Mouse (Mus musculus): ENCODE measurements around the gene Rab27a. TPM values are rescaled to one million over a fixed set of nuclear protein-coding genes. Genes with fewer than 3 reads are reported as not detected.

Gene Rab27a
- polyA plus RNA-seq, 1 experiment from 2014 or later = 1.6 TPM

DNA sequence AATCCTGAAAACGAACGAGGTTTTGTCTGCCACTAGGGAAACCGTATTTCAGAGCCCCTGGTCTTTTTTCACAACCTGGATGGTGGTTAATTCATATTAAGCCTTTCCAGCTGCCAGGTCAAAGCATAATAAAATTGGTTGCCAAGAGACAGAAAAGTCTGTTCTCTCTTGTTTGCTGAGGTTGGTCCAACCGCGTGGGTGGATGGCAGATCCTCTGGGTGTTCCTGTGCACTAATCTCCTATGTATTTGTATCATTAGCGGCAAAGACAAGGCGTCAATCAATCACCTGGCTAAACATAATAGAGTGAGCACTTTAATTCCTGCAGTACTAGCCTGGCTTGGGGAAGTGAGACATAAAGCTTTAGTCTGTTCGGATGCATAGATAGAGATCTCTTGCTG is 6.0 kb downstream of the Rab27a start:
- no peaks in the 10 kb centered on the region for H3K36me3 ChIP-seq (ENCODE audit: control insufficient read depth, insufficient read depth, low read length)
- H3K9me3 ChIP-seq (replicated peaks; ENCODE audit: control insufficient read depth, low read length) = no peaks in the 10 kb centered on the region
- H3K4me3 ChIP-seq (ENCODE audit: low read depth, low read length) = no peak overlapping the region
- ATAC-seq (replicated peaks; ENCODE audit: insufficient number of reproducible peaks, low FRiP score, low TSS enrichment) = no peak
- no peak overlapping the region for H3K9ac ChIP-seq (ENCODE audit: low read depth, low read length)
- H3K4me1 ChIP-seq (ENCODE audit: control insufficient read depth, insufficient read depth, low read length) = no peaks in the 10 kb centered on the region
- H3K4me2 ChIP-seq = no peak overlapping the region
- H3K27ac ChIP-seq (ENCODE audit: low read depth, low read length) = no peak overlapping the region
- H3K27me3 ChIP-seq (ENCODE audit: control insufficient read depth, insufficient read depth, low read length) = no peaks in the 10 kb centered on the region
- 73% methylated on average over 8 of the region's 8 CpGs for WGBS (ENCODE audit: insufficient replicate concordance)

DNA sequence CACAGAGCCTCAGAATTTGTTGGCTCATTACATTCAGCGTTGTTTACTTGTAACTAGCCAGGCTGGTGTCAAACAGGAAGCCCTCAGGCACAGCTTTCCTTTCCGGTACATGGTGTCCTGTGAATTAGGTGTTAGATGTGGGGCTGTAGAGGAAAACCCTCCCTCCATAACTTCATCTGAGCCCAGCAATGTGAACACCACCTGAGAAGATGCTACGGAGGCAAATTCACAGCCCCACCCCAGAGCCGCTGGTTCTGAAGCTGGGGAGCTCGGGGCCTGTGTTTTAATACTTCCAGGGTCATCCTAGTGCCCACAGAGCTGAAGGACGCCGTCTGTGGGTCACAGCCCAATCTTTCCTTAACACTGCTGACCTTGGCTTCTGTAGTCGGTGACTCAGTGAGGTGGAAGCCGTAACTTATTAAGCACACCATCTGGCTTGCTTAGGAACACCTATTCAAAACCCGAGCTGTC is 10.8 kb downstream of the Rab27a start:
- Histone ChIP-seq H3K36me3 (ENCODE audit: control insufficient read depth, insufficient read depth, low read length) (no peaks in the 10 kb centered on the region), H3K9ac (ENCODE audit: low read depth, low read length) (no peak overlapping the region), H3K4me2 (no peak overlapping the region), H3K4me3 (ENCODE audit: low read depth, low read length) (no peak overlapping the region), H3K4me1 (ENCODE audit: control insufficient read depth, insufficient read depth, low read length) (no peaks in the 10 kb centered on the region), H3K27me3 (ENCODE audit: control insufficient read depth, insufficient read depth, low read length) (no peaks in the 10 kb centered on the region), H3K27ac (ENCODE audit: low read depth, low read length) (no peak overlapping the region), H3K9me3 (replicated peaks; ENCODE audit: control insufficient read depth, low read length) (no peaks in the 10 kb centered on the region)
- WGBS (ENCODE audit: insufficient replicate concordance) = 54% methylated on average over 10 of the region's 10 CpGs
- no peak for ATAC-seq (replicated peaks; ENCODE audit: insufficient number of reproducible peaks, low FRiP score, low TSS enrichment)

DNA sequence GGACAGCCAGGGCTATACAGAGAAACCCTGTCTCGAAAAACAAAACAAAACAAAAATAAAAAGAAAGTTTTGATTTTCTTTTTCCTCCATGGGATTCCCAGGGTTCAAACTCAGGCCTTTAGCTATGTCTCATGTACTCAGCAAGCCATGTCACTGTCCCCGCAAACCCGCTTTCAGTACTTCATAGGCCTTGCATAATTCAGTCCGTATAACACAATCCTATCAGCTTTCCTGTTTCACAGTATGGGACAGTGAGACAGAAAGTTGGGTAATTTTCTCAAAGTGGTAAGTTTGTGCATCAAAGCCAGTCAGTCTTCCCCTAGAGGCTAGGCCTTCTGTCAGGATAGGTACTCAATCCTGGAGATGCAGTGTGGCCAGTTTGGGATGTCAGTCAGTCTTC is 14.6 kb downstream of the Rab27a start:
- Histone ChIP-seq H3K9ac (ENCODE audit: low read depth, low read length) (no peak overlapping the region), H3K9me3 (replicated peaks; ENCODE audit: control insufficient read depth, low read length) (no peaks in the 10 kb centered on the region), H3K4me1 (ENCODE audit: control insufficient read depth, insufficient read depth, low read length) (peaks cover 8% of the 10 kb centered on the region), H3K27me3 (ENCODE audit: control insufficient read depth, insufficient read depth, low read length) (no peaks in the 10 kb centered on the region), H3K36me3 (ENCODE audit: control insufficient read depth, insufficient read depth, low read length) (no peaks in the 10 kb centered on the region), H3K4me2 (no peak overlapping the region), H3K4me3 (ENCODE audit: low read depth, low read length) (no peak overlapping the region), H3K27ac (ENCODE audit: low read depth, low read length) (no peak overlapping the region)
- 82% methylated on average over 4 of the region's 4 CpGs for WGBS (ENCODE audit: insufficient replicate concordance)
- ATAC-seq (replicated peaks; ENCODE audit: insufficient number of reproducible peaks, low FRiP score, low TSS enrichment) = no peak

DNA sequence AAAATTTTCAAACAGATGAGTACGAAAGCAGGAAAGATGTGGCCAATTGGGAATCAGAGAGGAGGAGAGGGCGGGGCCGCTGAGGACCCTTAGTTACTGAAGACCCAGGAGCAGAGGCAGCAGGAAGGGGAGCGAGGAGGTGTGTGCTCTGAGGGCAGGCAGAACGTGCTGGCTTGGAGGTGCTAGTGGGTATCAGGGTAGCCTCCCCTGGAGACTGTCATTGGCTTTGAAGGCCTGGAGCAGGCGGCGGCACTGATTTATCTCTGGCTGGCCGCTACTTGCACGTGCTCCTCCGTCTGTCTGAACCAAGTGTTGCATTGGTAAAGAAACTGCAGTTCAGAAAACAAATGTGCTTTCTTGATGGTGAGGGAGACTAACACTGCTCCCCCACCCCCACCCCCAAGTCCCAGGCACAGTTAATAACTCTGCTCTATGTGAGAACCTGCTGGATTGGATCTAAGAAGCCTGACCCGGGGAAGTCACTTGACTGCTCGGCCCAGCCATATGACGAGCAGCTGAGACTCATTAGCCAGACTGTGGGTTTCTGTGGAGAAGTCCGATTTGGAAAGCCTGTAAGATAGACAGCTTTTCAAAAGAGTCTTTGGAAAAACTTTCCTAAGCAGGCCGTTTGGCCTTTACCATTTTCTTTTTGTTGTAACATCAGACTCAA is 19.1 kb downstream of the Rab27a start:
- 20% methylated on average over 15 of the region's 15 CpGs for WGBS (ENCODE audit: insufficient replicate concordance)
- Histone ChIP-seq H3K27ac (ENCODE audit: low read depth, low read length) (no peak overlapping the region), H3K27me3 (ENCODE audit: control insufficient read depth, insufficient read depth, low read length) (no peaks in the 10 kb centered on the region), H3K36me3 (ENCODE audit: control insufficient read depth, insufficient read depth, low read length) (no peaks in the 10 kb centered on the region), H3K4me2 (peak overlapping the region; percentile 56), H3K9ac (ENCODE audit: low read depth, low read length) (no peak overlapping the region), H3K4me3 (ENCODE audit: low read depth, low read length) (no peak overlapping the region), H3K9me3 (replicated peaks; ENCODE audit: control insufficient read depth, low read length) (no peaks in the 10 kb centered on the region), H3K4me1 (ENCODE audit: control insufficient read depth, insufficient read depth, low read length) (peaks cover 19% of the 10 kb centered on the region)
- ATAC-seq (replicated peaks; ENCODE audit: insufficient number of reproducible peaks, low FRiP score, low TSS enrichment) = no peak

DNA sequence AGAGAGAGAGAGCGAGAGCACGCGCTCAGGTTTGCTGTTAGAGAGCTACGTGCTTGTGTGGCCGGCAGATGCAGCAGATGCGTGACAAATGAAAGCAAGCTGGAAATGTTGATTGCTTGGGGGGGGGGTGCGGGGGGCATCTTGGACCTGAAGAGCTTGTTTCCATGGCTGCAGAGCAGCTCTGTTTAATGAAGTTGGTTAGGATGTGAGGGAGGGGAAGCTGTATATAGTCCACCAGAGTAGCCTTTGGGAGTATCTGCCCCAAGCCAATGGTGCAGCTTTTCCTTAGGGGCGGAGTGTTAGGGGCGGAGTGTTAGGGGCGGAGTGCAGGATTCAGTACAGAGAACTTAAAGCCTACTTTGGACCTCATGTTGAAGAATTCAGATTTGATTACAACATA is 22.4 kb downstream of the Rab27a start:
- no peaks in the 10 kb centered on the region for H3K9me3 ChIP-seq (replicated peaks; ENCODE audit: control insufficient read depth, low read length)
- no peak overlapping the region for H3K27ac ChIP-seq (ENCODE audit: low read depth, low read length)
- H3K4me3 ChIP-seq (ENCODE audit: low read depth, low read length) = 0 out of 2 replicates have a peak overlapping the region, but pooled peaks have one; percentile 8
- H3K27me3 ChIP-seq (ENCODE audit: control insufficient read depth, insufficient read depth, low read length) = no peaks in the 10 kb centered on the region
- 28% methylated on average over 10 of the region's 10 CpGs for WGBS (ENCODE audit: insufficient replicate concordance)
- peaks cover 19% of the 10 kb centered on the region for H3K4me1 ChIP-seq (ENCODE audit: control insufficient read depth, insufficient read depth, low read length)
- no peak for ATAC-seq (replicated peaks; ENCODE audit: insufficient number of reproducible peaks, low FRiP score, low TSS enrichment)
- no peak overlapping the region for H3K9ac ChIP-seq (ENCODE audit: low read depth, low read length)
- no peaks in the 10 kb centered on the region for H3K36me3 ChIP-seq (ENCODE audit: control insufficient read depth, insufficient read depth, low read length)
- peak overlapping the region; percentile 54 for H3K4me2 ChIP-seq

DNA sequence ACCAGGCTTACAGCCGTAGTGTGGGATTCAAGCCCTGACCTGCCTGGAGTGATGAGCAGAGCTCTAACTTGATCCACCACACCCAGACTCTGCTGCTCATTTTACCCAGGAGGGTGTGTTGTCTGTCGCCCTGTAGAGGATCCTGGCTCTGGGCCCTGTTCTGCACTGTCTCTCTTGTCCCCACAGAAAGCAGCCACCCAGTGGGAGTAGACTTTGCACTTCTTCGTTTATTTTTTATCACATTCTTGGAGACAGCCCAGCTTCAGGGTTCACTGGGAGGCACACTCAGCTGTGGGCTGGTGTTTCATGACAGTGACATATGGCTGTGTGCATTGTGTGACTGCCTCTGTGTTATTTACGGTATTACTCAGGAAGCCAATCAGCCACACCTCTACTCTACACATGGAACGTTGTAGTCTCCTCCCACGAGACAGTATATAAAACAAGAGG is 23.6 kb downstream of the Rab27a start:
- no peak overlapping the region for H3K9ac ChIP-seq (ENCODE audit: low read depth, low read length)
- peaks cover 19% of the 10 kb centered on the region for H3K4me1 ChIP-seq (ENCODE audit: control insufficient read depth, insufficient read depth, low read length)
- peak overlapping the region; percentile 22; the same call in 1 of the 2 replicates for H3K27ac ChIP-seq (ENCODE audit: low read depth, low read length)
- no peaks in the 10 kb centered on the region for H3K36me3 ChIP-seq (ENCODE audit: control insufficient read depth, insufficient read depth, low read length)
- WGBS (ENCODE audit: insufficient replicate concordance) = 25% methylated on average over 6 of the region's 6 CpGs
- no peak for ATAC-seq (replicated peaks; ENCODE audit: insufficient number of reproducible peaks, low FRiP score, low TSS enrichment)
- no peak overlapping the region for H3K4me3 ChIP-seq (ENCODE audit: low read depth, low read length)
- no peaks in the 10 kb centered on the region for H3K27me3 ChIP-seq (ENCODE audit: control insufficient read depth, insufficient read depth, low read length)
- no peaks in the 10 kb centered on the region for H3K9me3 ChIP-seq (replicated peaks; ENCODE audit: control insufficient read depth, low read length)
- peak overlapping the region; percentile 4; the same call in 1 of the 2 replicates for H3K4me2 ChIP-seq

DNA sequence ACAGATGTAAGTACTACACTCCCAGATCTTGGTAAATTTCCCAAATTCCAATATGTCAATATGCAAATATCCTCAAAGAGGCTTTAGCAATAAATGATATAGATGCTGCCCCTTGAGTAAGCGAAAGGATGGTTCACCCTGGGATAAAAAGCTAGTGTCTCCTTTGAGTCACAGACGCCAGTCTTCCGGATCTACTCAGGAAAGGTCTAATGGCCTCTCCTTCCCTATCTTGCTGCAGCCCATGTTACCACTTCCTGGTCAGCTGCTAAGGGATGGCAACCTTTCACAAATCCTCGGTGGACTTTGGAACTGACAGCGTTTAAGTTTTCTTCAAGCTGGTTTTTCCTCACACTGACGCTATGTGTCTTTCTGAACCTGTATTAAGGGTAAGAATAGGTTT is 24.0 kb downstream of the Rab27a start:
- Histone ChIP-seq H3K36me3 (ENCODE audit: control insufficient read depth, insufficient read depth, low read length) (no peaks in the 10 kb centered on the region), H3K4me2 (0 out of 2 replicates have a peak overlapping the region, but pooled peaks have one; percentile 4), H3K9me3 (replicated peaks; ENCODE audit: control insufficient read depth, low read length) (no peaks in the 10 kb centered on the region), H3K27me3 (ENCODE audit: control insufficient read depth, insufficient read depth, low read length) (no peaks in the 10 kb centered on the region), H3K4me3 (ENCODE audit: low read depth, low read length) (no peak overlapping the region), H3K9ac (ENCODE audit: low read depth, low read length) (no peak overlapping the region), H3K27ac (ENCODE audit: low read depth, low read length) (no peak overlapping the region), H3K4me1 (ENCODE audit: control insufficient read depth, insufficient read depth, low read length) (peaks cover 14% of the 10 kb centered on the region)
- 60% methylated on average over 6 of the region's 6 CpGs for WGBS (ENCODE audit: insufficient replicate concordance)
- no peak for ATAC-seq (replicated peaks; ENCODE audit: insufficient number of reproducible peaks, low FRiP score, low TSS enrichment)

DNA sequence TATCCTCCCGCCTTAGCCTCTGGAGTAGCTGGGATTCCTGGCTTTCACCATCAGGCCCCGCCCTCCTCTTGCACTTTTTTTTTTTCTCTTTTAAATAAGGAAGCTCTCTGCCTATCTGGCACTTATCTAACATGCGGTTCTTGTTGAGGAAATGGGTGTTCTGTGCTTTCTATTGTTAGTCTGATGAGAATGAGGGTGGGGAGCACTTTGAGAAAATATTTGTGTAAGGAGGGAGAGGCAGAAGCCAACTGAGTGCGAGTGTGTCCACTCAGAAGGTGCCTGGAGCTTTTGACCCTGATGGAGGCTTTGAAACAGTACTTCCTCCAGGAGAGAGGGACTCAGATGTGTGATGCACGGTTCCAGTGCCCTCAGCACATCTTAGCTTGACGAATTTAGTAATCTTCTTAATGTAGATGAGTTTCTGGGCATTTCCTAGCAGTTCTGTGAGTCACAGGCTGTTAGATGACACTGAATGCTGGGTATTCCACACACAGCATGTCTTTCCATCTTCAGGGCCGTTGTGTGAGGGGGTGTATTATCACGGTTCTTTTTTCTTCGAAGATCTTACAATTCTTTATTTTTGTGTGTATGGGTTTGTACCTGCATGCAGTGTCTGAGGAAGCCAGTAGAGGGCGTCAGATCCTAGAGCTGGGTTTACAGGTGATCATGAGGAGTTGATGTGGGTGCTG is 26.5 kb downstream of the Rab27a start:
- Histone ChIP-seq H3K4me3 (ENCODE audit: low read depth, low read length) (no peak overlapping the region), H3K9me3 (replicated peaks; ENCODE audit: control insufficient read depth, low read length) (no peaks in the 10 kb centered on the region), H3K9ac (ENCODE audit: low read depth, low read length) (no peak overlapping the region), H3K27me3 (ENCODE audit: control insufficient read depth, insufficient read depth, low read length) (no peaks in the 10 kb centered on the region), H3K4me2 (no peak overlapping the region), H3K4me1 (ENCODE audit: control insufficient read depth, insufficient read depth, low read length) (peaks cover 11% of the 10 kb centered on the region), H3K36me3 (ENCODE audit: control insufficient read depth, insufficient read depth, low read length) (no peaks in the 10 kb centered on the region), H3K27ac (ENCODE audit: low read depth, low read length) (peak overlapping the region; percentile 57; the same call in 1 of the 2 replicates)
- 58% methylated on average over 10 of the region's 10 CpGs for WGBS (ENCODE audit: insufficient replicate concordance)
- ATAC-seq (replicated peaks; ENCODE audit: insufficient number of reproducible peaks, low FRiP score, low TSS enrichment) = no peak; the same call in 1 of the 2 replicates

Measured in heart, embryonic 11.5 days (tissue).